Mouse (Mus musculus) kidney, embryonic 16.5 days (tissue): ENCODE results near the gene Sirt7. TPM values are rescaled to one million over a fixed set of nuclear protein-coding genes. Genes with fewer than 3 reads are reported as not detected.

Source experiments
- ATAC-seq: fragments of 200-750 bp; cut with Nextera tagmentation; 2 replicates; pipeline ENCODE4 v1.8.0; 2017; ENCODE audit warnings: moderate TSS enrichment; ENCODE audit not compliant: low FRiP score, low TSS enrichment
- H3K27ac ChIP-seq: fragments of 300-500 bp; sonication (generic); 2 replicates; pipeline ENCODE4 v1.5.1; 2014; ENCODE audit warnings: low read length
- H3K27me3 ChIP-seq: fragments of 300-500 bp; sonication (generic); 2 replicates; pipeline ENCODE4 v1.6.1; 2014; ENCODE audit warnings: low read length, control low read depth, mixed read lengths; ENCODE audit not compliant: insufficient read depth
- H3K36me3 ChIP-seq: fragments of 300-500 bp; sonication (generic); 2 replicates; pipeline ENCODE4 v1.6.1; 2014; ENCODE audit warnings: low read length, control low read depth, mixed read lengths; ENCODE audit not compliant: insufficient read depth
- H3K4me1 ChIP-seq: fragments of 300-500 bp; sonication (generic); 2 replicates; pipeline ENCODE4 v1.6.1; 2014; ENCODE audit warnings: low read length, control low read depth, mixed read lengths; ENCODE audit not compliant: insufficient read depth
- H3K4me2 ChIP-seq: fragments of 300-500 bp; sonication (generic); replicated peaks from 2 replicates; pipeline ENCODE4 v1.6.1; 2014; ENCODE audit warnings: low read depth, low read length
- H3K4me3 ChIP-seq: fragments of 300-500 bp; sonication (generic); 2 replicates; pipeline ENCODE4 v1.5.1; 2014; ENCODE audit warnings: mild to moderate bottlenecking, low read length
- H3K9ac ChIP-seq: fragments of 300-500 bp; sonication (generic); replicated peaks from 2 replicates; pipeline ENCODE4 v1.6.1; 2014; ENCODE audit warnings: low read length
- H3K9me3 ChIP-seq: fragments of 300-500 bp; sonication (generic); 2 replicates; pipeline ENCODE4 v1.6.1; 2016; ENCODE audit warnings: low read length, control low read depth
- WGBS: fragments of 180-500 bp; shearing (Covaris S2); extraction: QIAGEN DNeasy Blood & Tissue Kit; methylation state at CpG from one replicate; pipeline ENCODE4 v1.1.7; 2014; 5-methylcytosine and 5-hydroxymethylcytosine counted together
- polyA plus RNA-seq: library from polyadenylated mRNA; unstranded; fragments of >200 nt; fragmentation: Nextera tagmentation; extraction: Ambion mirVana; gene quantifications from 2 replicates; pipeline ENCODE4 v1.2.1, GENCODE M21; 2015

The Sirt7 gene
- polyA plus RNA-seq, 1 experiment from 2014 or later = 39.3 TPM

DNA sequence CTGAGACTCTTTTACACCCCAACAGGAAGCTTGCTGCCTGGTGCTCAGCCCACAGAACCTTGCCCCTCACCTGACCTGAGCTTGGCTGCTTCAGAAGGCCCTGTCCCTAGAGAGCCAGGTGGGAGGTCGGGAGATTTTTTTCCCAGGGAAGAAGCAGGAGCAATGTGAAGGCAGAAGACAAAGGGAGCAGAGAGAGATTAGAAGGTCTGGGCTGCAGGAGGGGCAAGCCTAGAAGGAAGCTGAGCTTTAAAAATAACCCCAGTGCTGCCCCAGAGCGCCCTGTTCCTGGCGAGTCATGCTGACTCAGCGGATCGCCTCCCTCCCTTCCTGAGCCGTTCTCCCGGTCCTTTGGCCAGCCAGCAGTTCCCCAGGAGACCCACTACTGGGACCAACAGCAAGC lies 4.9 kb upstream of the Sirt7 start:
- Histone ChIP-seq H3K27ac (peak overlapping the region; percentile 85), H3K4me3 (peak overlapping the region; percentile 8; the same call in 1 of the 2 replicates)
- no peak for ATAC-seq

DNA sequence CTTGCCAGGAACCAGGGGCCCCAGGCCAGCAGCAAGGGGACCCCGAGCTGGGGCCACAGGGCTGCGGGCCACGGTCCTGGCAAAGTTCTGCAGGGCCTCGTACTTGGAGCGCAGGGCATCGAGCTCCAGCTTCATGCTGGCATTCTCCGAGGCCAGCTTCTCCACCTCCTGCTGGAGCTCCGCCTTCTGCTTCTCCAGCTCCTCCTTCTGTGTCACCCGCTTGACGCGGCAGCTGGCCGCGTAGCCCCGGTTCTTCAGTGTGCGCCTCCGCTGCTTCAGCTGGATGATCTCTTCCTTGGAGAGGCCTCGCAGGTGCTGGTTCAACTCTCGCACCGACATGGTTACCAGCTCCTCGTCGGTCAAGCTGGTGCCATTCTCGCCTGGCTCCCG lies 4.3 kb upstream of the Sirt7 start:
- Histone ChIP-seq H3K4me3 (no peak overlapping the region), H3K9me3 (no peaks in the 10 kb centered on the region), H3K27ac (peak overlapping the region; percentile 85), H3K36me3 (peaks cover 17% of the 10 kb centered on the region), H3K4me2 (peak overlapping the region; percentile 37), H3K4me1 (peaks cover 45% of the 10 kb centered on the region), H3K9ac (peak overlapping the region; percentile 40; the same call in 1 of the 2 replicates), H3K27me3 (no peaks in the 10 kb centered on the region)
- 78% methylated on average over 23 of the region's 23 CpGs for WGBS
- ATAC-seq = no peak

More for the DNA sequence above, 4.9 kb upstream of the Sirt7 start:
- H3K4me1 ChIP-seq = peaks cover 44% of the 10 kb centered on the region
- 23% methylated on average over 7 of the region's 7 CpGs for WGBS
- H3K36me3 ChIP-seq = peaks cover 17% of the 10 kb centered on the region
- H3K9ac ChIP-seq = peak overlapping the region; percentile 40
- H3K4me2 ChIP-seq = peak overlapping the region; percentile 37
- H3K27me3 ChIP-seq = no peaks in the 10 kb centered on the region
- no peaks in the 10 kb centered on the region for H3K9me3 ChIP-seq

DNA sequence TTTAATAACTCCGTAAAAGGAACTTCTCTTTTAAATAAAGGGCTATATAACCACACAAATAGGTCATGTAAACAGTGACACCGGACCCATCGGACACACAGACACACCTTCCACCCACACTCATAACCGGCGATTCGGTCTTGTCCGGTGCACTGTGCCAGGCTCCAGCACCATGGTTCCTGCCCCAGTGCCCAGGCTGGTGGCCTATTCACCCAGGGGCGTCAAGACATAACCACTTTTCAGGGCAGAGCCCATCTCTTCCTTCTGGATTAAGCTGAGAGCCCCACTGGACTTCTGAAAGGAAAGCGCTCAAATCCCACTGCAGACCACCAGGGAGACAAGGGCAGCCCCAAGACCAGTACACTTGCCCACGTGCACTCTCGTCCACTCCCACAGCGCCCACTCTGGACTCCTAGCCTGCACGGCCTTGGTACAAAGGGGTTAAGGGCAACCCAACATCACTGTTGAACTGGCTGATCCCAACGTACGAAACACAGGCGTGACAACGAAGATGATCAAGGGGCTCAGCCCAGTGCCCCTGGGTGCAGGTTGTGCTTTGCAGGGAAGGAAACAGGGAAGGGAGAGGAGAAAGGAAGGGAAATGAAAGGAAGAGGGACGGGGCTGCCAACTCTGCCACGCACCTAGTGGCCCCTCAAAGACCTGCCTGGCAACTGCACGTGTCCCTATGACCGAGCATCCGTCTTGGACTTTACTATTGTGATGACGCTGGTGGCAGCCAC lies 3.7 kb upstream of the Sirt7 start:
- peaks cover 17% of the 10 kb centered on the region for H3K36me3 ChIP-seq
- no peak overlapping the region for H3K4me3 ChIP-seq
- ATAC-seq = no peak
- no peaks in the 10 kb centered on the region for H3K27me3 ChIP-seq
- no peak overlapping the region for H3K4me2 ChIP-seq
- H3K9me3 ChIP-seq = no peaks in the 10 kb centered on the region
- WGBS = 93% methylated on average over 23 of the region's 23 CpGs
- H3K27ac ChIP-seq = no peak overlapping the region
- H3K9ac ChIP-seq = no peak overlapping the region
- H3K4me1 ChIP-seq = peaks cover 47% of the 10 kb centered on the region

DNA sequence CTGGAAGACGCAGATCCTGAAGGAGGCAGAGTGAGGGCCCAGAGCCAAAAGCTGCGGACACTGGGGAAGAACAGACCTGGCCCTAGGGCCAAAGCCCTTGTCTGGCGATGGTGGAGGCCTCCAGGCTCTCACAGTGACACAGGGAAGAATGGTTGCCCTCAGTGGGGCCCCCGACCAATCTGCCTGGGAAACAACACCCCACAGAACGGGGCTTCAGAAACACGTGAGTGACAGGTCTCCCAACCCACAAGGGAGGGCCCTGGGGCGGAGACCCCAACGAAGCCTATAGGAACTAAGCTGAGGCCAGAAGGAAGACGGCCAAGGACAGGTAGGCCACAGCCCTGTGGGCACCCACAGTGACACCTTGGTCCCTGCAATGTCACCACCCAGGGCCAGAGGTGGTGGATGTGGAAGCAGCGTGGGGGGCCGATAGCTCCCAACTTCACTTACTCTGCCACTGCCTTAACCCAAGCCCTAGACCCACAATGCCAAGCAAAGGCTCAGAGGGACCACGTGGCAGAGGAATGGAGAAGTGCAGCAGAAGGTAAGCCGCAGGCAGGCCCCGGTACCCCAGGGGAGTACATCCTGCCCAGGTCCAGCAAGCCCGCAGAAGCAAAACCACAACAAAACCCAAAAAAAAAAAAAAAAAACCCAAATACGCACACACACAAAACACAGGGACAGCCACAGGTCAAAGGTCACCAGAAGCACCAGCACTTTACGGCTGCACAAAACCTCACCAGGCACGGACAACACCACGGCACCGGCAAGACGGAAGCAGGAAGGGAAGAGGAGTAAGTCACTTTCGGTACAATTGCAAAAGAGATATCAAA lies 2.6 kb upstream of the Sirt7 start:
- Histone ChIP-seq H3K27ac (no peak overlapping the region), H3K9me3 (no peaks in the 10 kb centered on the region), H3K4me2 (no peak overlapping the region), H3K9ac (no peak overlapping the region), H3K36me3 (peaks cover 22% of the 10 kb centered on the region), H3K27me3 (no peaks in the 10 kb centered on the region), H3K4me3 (no peak overlapping the region), H3K4me1 (peaks cover 48% of the 10 kb centered on the region)
- ATAC-seq = no peak
- 83% methylated on average over 22 of the region's 22 CpGs for WGBS

DNA sequence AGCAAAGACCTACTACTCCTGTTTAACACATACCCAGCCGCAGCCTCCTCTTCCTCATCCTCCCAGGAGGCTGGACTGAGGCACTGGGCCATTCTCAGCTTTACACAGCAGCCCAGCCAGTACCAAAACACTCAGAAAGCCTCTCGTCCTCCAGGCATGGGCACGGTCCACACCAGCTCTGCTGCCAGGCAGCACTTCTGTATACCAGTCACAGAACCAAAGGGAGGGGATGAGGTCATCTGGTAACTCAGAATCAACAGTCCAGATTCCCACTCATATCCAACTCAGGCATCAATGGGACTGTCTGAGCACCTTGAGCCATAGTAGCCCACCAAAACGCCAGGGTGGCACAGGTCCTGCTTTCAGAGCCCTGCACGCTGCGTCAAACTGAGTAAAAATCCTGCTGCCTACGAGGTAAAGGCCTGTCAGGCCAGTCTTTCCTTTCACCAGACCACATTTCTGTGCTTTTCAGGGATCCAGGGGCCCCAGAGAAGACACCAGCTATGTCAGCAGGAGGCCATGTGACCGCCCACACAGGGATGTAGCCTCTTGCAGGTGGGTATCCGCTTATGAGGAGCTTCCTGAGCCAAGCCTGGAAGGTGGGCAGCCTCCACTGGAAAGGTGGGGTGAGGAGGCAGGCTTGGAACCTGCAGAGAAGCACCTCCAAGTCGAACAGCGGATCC lies 1.9 kb upstream of the Sirt7 start:
- no peak overlapping the region for H3K27ac ChIP-seq
- no peaks in the 10 kb centered on the region for H3K27me3 ChIP-seq
- no peaks in the 10 kb centered on the region for H3K9me3 ChIP-seq
- peaks cover 43% of the 10 kb centered on the region for H3K4me1 ChIP-seq
- H3K4me3 ChIP-seq = no peak overlapping the region
- H3K9ac ChIP-seq = no peak overlapping the region
- ATAC-seq = no peak
- no peak overlapping the region for H3K4me2 ChIP-seq
- peaks cover 23% of the 10 kb centered on the region for H3K36me3 ChIP-seq
- 91% methylated on average over 11 of the region's 11 CpGs for WGBS

DNA sequence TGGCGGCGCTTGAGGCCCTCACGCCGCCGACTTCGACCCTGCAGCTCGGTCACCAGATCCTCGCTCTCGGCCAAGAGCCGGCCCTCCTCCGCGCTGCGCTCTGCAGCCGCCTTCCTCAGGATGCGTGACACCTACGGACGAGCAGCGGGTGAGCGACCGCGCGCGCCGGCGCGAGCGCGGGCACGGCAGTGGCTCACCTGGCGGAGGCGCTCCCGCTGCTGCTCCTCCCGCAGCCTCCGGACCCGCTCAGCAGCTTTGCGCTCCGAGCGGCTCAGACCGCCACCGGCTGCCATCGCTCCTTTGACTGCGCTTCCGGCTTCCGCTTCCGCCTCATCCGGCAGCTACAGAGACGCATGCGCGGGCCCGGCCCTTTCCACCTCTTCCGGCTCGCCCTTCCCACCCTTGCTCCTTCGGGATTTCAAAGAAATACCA lies 344 bp downstream of the Sirt7 start:
- peaks cover 43% of the 10 kb centered on the region for H3K36me3 ChIP-seq

DNA sequence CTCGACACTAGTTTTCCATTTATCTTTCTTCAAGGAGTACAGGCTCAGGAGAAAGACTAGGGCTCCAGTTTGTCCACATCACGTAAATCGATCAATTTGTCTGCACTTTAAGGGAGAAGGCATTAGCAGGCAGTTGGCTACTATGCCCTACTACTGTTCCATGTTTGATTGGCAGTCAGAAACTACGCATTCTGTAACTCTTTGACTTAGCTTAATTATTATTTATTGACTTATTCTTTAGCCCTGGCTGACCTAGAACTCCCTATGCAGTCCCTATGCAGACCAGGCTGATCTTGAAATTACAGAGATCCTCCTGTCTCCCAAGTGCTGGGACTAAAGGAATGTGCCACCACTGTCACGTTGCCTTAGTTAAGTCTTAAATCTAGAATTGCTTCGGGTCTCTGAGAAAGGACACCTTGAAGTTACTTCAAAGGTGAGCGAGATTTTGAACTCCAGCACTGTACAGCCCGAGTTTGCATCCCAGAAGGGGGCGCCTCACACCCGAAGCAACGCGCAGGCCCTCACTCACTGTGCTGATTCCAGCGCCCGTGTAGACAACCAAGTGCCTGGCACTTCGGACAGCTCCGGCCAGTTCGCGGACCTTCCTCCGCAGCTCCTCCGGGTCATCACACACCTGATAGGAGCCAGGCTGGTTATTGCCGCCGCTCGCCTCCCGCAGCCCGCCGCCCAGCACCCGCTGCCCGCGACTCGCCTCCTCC lies 920 bp downstream of the Sirt7 start:
- WGBS = 12% methylated on average over 30 of the region's 30 CpGs
- ATAC-seq = peak; percentile 82
- H3K4me3 ChIP-seq = peak overlapping the region; percentile 95
- H3K27me3 ChIP-seq = no peaks in the 10 kb centered on the region
- peak overlapping the region; percentile 74 for H3K27ac ChIP-seq
- H3K9ac ChIP-seq = peak overlapping the region; percentile 77
- peaks cover 15% of the 10 kb centered on the region for H3K4me1 ChIP-seq
- peak overlapping the region; percentile 96 for H3K4me2 ChIP-seq
- H3K36me3 ChIP-seq = peaks cover 41% of the 10 kb centered on the region
- no peaks in the 10 kb centered on the region for H3K9me3 ChIP-seq

More for the DNA sequence above, 344 bp downstream of the Sirt7 start:
- peak overlapping the region; percentile 74 for H3K27ac ChIP-seq
- H3K9me3 ChIP-seq = no peaks in the 10 kb centered on the region
- WGBS = 0% methylated on average over 52 of the region's 53 CpGs
- peaks cover 21% of the 10 kb centered on the region for H3K4me1 ChIP-seq
- peak; percentile 82 for ATAC-seq
- H3K9ac ChIP-seq = peak overlapping the region; percentile 77
- H3K27me3 ChIP-seq = no peaks in the 10 kb centered on the region
- H3K4me2 ChIP-seq = peak overlapping the region; percentile 96
- H3K4me3 ChIP-seq = peak overlapping the region; percentile 95

DNA sequence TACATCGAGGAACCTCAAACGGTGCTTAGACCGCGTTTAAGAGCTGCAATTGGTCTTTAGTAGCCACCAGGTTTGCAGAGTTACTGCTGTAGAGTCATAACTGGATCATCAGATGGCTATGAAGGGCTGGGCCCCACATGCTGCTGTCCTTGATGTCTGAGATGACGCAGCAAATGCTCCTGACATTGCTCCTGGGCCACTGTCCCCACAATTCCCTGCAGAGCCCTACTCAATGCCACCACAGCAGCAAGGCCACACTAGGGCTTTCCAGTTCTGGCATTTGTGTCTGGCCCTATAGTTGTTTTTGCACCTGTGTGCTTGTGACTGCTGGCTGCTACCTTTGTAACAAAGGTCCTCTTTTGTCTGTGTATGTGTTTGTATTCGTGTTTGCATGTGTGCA lies 2.2 kb downstream of the Sirt7 start:
- no peaks in the 10 kb centered on the region for H3K9me3 ChIP-seq
- peaks cover 13% of the 10 kb centered on the region for H3K4me1 ChIP-seq
- no peak overlapping the region for H3K4me2 ChIP-seq
- no peak for ATAC-seq
- H3K36me3 ChIP-seq = peaks cover 45% of the 10 kb centered on the region
- H3K27ac ChIP-seq = no peak overlapping the region
- H3K27me3 ChIP-seq = no peaks in the 10 kb centered on the region
- 86% methylated on average over 6 of the region's 6 CpGs for WGBS
- H3K4me3 ChIP-seq = no peak overlapping the region
- H3K9ac ChIP-seq = no peak overlapping the region

DNA sequence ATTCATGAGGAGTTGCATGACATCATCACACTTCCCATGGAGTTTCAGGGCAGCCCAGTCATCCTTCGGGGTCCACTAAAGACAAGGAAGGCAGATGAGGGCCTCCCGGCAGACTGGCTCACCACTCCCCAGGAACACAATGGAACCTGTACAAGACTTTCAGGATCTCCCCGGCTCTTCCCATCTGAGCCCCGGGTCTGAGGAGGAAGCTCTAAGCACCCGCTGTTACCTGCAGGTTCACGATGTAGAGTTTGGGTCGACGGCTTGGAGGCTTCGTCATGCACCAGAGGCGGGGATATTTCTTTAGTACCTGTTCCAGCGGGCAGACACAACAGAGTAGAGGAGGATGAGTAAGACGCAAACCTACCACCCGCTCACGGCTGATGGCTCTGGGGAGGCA lies 4.8 kb downstream of the Sirt7 start:
- Histone ChIP-seq H3K27ac (no peak overlapping the region), H3K36me3 (peaks cover 40% of the 10 kb centered on the region), H3K4me1 (peaks cover 22% of the 10 kb centered on the region), H3K4me2 (no peak overlapping the region), H3K4me3 (no peak overlapping the region), H3K9me3 (no peaks in the 10 kb centered on the region), H3K9ac (no peak overlapping the region), H3K27me3 (no peaks in the 10 kb centered on the region)
- no peak for ATAC-seq
- 95% methylated on average over 14 of the region's 14 CpGs for WGBS
